Mouse (Mus musculus): ENCODE results near the gene Leng8.
"Not testable (repeated sequence)": the region's sequence is repeated elsewhere in the genome, so short reads cannot be mapped to it uniquely, and the experiment has no call there.

Gene Leng8

GRCm38 (mm10) chr7:4148341-4149208 lies 11.7 kb downstream of the Leng8 start:
- DNase-seq = no peak

GRCm38 (mm10) chr7:4149209-4150054 lies 12.6 kb downstream of the Leng8 start:
- DNase-seq = peak; percentile 77

- peak; percentile 25 for DNase-seq
Observed at GRCm38 (mm10) chr7:4150059-4150541, 13.3 kb downstream of the Leng8 start, which contains the start of gene Leng9. Gene Leng9, minus strand, starts transcription at chr7:4150374.

GRCm38 (mm10) chr7:4150811-4151221 lies 14.0 kb downstream of the Leng8 start:
- no peak for DNase-seq

- DNase-seq = no peak
Observed at GRCm38 (mm10) chr7:4151241-4151640, 14.4 kb downstream of the Leng8 start.

- no peak for DNase-seq
Observed at GRCm38 (mm10) chr7:4154356-4154755, 17.5 kb downstream of the Leng8 start.

- no peak for DNase-seq
Observed at GRCm38 (mm10) chr7:4154976-4155375, 18.1 kb downstream of the Leng8 start.

- DNase-seq = not testable (repeated sequence)
Observed at GRCm38 (mm10) chr7:4161596-4161995, 24.8 kb downstream of the Leng8 start.

- no peak for DNase-seq
Observed at GRCm38 (mm10) chr7:4163571-4164072, 26.8 kb downstream of the Leng8 start.

- no peak for DNase-seq
Observed at GRCm38 (mm10) chr7:4164090-4164910, 27.5 kb downstream of the Leng8 start, which contains the start of gene Cdc42ep5. Gene Cdc42ep5, minus strand, starts transcription at chr7:4164860.

- DNase-seq = no peak
Observed at GRCm38 (mm10) chr7:4165286-4165685, 28.4 kb downstream of the Leng8 start.

GRCm38 (mm10) chr7:4167098-4167497 lies 30.3 kb downstream of the Leng8 start:
- no peak for DNase-seq

GRCm38 (mm10) chr7:4170193-4170938 lies 33.5 kb downstream of the Leng8 start:
- DNase-seq = no peak

GRCm38 (mm10) chr7:4178438-4178837 lies 41.6 kb downstream of the Leng8 start:
- no peak for DNase-seq

Measured in thymus, postnatal 25 days (tissue).